Mouse (Mus musculus): ENCODE data around the gene Pex7.

- TF ChIP-seq POLR2A (IDR thresholded peaks at IDR 0.05; ENCODE audit: borderline replicate concordance, extremely low read depth, low read depth, low read length) = no peak
- TF ChIP-seq CTCF (IDR thresholded peaks at IDR 0.05; ENCODE audit: insufficient read depth, low read length) = no peak
Measured at GRCm38 (mm10) chr10:19956745-19957144, 49.3 kb upstream of the Pex7 start.
